Mouse (Mus musculus) kidney, embryonic 14.5 days (tissue): ENCODE data around the gene Grm1. TPM values are rescaled to one million over a fixed set of nuclear protein-coding genes. Genes with fewer than 3 reads are reported as not detected.
A peak's percentile ranks its signal among the peaks of the same experiment; 100 is the strongest.

Experiments used
- ATAC-seq: fragments of 200-750 bp; cut with Nextera tagmentation; 2 replicates; pipeline ENCODE4 v1.8.0; 2017; ENCODE audit warnings: moderate number of reproducible peaks, mild to moderate bottlenecking, moderate TSS enrichment, moderate library complexity; ENCODE audit not compliant: low FRiP score, low TSS enrichment
- H3K27ac ChIP-seq: fragments of 300-500 bp; sonication (generic); 2 replicates; pipeline ENCODE4 v1.5.1; 2014; ENCODE audit warnings: low read depth, mild to moderate bottlenecking, low read length, moderate library complexity, mixed read lengths
- H3K27me3 ChIP-seq: fragments of 300-500 bp; sonication (generic); 2 replicates; pipeline ENCODE4 v1.6.1; 2014; ENCODE audit warnings: mild to moderate bottlenecking, low read length; ENCODE audit not compliant: control insufficient read depth, insufficient read depth
- H3K36me3 ChIP-seq: fragments of 300-500 bp; sonication (generic); 2 replicates; pipeline ENCODE4 v1.6.1; 2014; ENCODE audit warnings: low read length, mixed read lengths; ENCODE audit not compliant: control insufficient read depth, insufficient read depth
- H3K4me1 ChIP-seq: fragments of 300-500 bp; sonication (generic); 2 replicates; pipeline ENCODE4 v1.6.1; 2014; ENCODE audit warnings: low read length, mixed read lengths; ENCODE audit not compliant: control insufficient read depth, insufficient read depth
- H3K4me2 ChIP-seq: fragments of 300-500 bp; sonication (generic); replicated peaks from 2 replicates; pipeline ENCODE4 v1.6.1; 2014; ENCODE audit warnings: low read depth, mild to moderate bottlenecking, low read length
- H3K4me3 ChIP-seq: fragments of 300-500 bp; sonication (generic); 2 replicates; pipeline ENCODE4 v1.5.1; 2014; ENCODE audit warnings: mild to moderate bottlenecking, low read length
- H3K9ac ChIP-seq: fragments of 300-500 bp; sonication (generic); 2 replicates; pipeline ENCODE4 v1.6.1; 2014; ENCODE audit warnings: low read depth, mild to moderate bottlenecking, low read length, moderate library complexity
- H3K9me3 ChIP-seq: fragments of 300-500 bp; sonication (generic); 2 replicates; pipeline ENCODE4 v1.6.1; 2016; ENCODE audit warnings: low read length; ENCODE audit not compliant: control insufficient read depth
- WGBS: fragments of 180-500 bp; shearing (Covaris S2); extraction: QIAGEN DNeasy Blood & Tissue Kit; methylation state at CpG from one replicate; pipeline ENCODE4 v1.1.7; 2014; 5-methylcytosine and 5-hydroxymethylcytosine counted together
- polyA plus RNA-seq: library from polyadenylated mRNA; unstranded; fragments of >200 nt; fragmentation: Nextera tagmentation; extraction: Ambion mirVana; gene quantifications from 2 replicates; pipeline ENCODE4 v1.2.1, GENCODE M21; 2014

Grm1 gene
- not detected in 2 replicates for polyA plus RNA-seq

DNA sequence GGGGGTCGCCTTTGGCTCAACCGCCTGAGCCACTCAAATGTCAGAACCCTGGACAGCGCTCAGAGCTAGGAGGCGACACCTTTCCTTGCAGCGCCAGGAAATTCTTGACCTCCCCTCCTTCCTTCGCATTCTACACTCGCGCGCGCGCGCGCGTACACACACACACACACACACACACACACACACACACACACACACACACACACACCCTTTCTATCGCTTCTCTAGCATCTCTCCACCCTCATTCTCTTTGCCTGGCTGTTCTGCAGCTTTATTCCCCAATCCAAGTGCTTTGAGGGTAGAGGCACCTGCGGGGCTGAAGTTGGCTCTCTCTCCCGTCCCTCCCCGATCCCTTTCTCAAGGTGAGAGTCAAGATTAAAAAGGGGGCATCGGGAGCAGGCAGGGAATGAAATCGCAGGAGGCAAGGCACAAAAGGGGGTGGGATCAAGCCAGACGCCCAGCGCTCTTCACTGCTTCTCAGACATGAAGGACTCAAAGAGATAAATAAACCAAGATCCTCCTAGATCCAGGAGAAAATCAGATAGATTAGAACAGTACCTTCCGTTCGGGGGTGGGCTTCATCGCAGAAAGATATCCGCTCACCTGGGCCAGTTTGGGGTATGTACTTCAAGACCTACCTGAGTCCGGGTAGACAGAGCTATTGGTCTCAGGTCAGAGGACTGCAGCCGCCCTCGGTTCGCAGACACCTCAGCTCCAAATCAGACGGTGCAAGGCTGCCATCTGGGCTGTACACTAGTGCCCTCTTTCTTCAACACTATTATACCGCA is at the start of gene Grm1:
Gene Grm1, minus strand, starts transcription at position 746 of the 788 bp plus-strand sequence.
- Histone ChIP-seq H3K4me2 (no peak within 1 kb of the TSS), H3K36me3 (no peaks in the 10 kb centered on the region), H3K27me3 (peaks cover 29% of the 10 kb centered on the region), H3K4me3 (no peak within 1 kb of the TSS), H3K9me3 (no peaks in the 10 kb centered on the region), H3K27ac (no peak within 1 kb of the TSS), H3K4me1 (no peaks in the 10 kb centered on the region), H3K9ac (no peak within 1 kb of the TSS)
- WGBS, result 1% methylated on average over 31 of the region's 32 CpGs
- ATAC-seq, result peak; percentile 86; the same call in 1 of the 2 replicates

- H3K27me3 ChIP-seq, result no peaks in the 10 kb centered on the region
- H3K4me2 ChIP-seq, result no peak overlapping the region
- no peak overlapping the region for H3K4me3 ChIP-seq
- WGBS, result 97% methylated on average over 2 of the region's 2 CpGs
- no peak overlapping the region for H3K9ac ChIP-seq
- ATAC-seq, result no peak
- H3K27ac ChIP-seq, result no peak overlapping the region
- no peaks in the 10 kb centered on the region for H3K4me1 ChIP-seq
- H3K9me3 ChIP-seq, result no peaks in the 10 kb centered on the region
- no peaks in the 10 kb centered on the region for H3K36me3 ChIP-seq
Observed at GRCm38 (mm10) chr10:11121781-11122180, 39.6 kb upstream of the Grm1 start.

GRCm38 (mm10) chr10:11098475-11099044 is 16.4 kb upstream of the Grm1 start:
- Histone ChIP-seq H3K9ac (no peak overlapping the region), H3K27ac (no peak overlapping the region), H3K4me3 (no peak overlapping the region), H3K4me2 (no peak overlapping the region), H3K27me3 (no peaks in the 10 kb centered on the region), H3K4me1 (no peaks in the 10 kb centered on the region), H3K9me3 (no peaks in the 10 kb centered on the region), H3K36me3 (no peaks in the 10 kb centered on the region)
- no peak for ATAC-seq
- 88% methylated on average over 4 of the region's 4 CpGs for WGBS

DNA sequence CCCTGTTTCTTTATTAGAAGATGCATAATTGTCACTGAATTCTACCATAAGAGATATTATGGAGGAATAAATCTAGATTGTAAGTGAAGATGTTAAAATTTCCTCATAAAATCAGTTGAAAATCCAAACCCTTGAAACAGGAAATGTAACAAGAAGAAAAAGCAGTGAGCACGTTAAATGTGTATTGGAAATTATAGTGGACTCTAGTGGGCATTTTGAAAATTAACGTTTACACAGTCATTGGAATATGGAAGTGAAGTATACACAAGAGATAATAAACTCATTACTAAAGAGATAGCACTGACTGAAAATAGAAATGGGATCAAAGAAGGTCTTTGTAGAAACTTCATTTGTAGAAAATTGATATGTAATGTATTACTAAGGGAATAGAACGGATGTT is 4.2 kb upstream of the Grm1 start:
- H3K4me1 ChIP-seq, result no peaks in the 10 kb centered on the region
- H3K4me3 ChIP-seq, result no peak overlapping the region
- H3K9me3 ChIP-seq, result no peaks in the 10 kb centered on the region
- H3K9ac ChIP-seq, result no peak overlapping the region
- no peak overlapping the region for H3K27ac ChIP-seq
- WGBS, result 94% methylated on average over 3 of the region's 3 CpGs
- no peak overlapping the region for H3K4me2 ChIP-seq
- H3K36me3 ChIP-seq, result no peaks in the 10 kb centered on the region
- peaks cover 7% of the 10 kb centered on the region for H3K27me3 ChIP-seq
- no peak for ATAC-seq

GRCm38 (mm10) chr10:11080725-11081610 is 1.2 kb downstream of the Grm1 start:
- no peak for ATAC-seq
- Histone ChIP-seq H3K36me3 (no peaks in the 10 kb centered on the region), H3K4me3 (no peak overlapping the region), H3K9ac (no peak overlapping the region), H3K4me1 (no peaks in the 10 kb centered on the region), H3K4me2 (no peak overlapping the region), H3K27ac (no peak overlapping the region), H3K27me3 (peaks cover 29% of the 10 kb centered on the region), H3K9me3 (no peaks in the 10 kb centered on the region)
- WGBS, result 10% methylated on average over 25 of the region's 25 CpGs

- H3K9me3 ChIP-seq, result no peaks in the 10 kb centered on the region
- peaks cover 29% of the 10 kb centered on the region for H3K27me3 ChIP-seq
- no peaks in the 10 kb centered on the region for H3K36me3 ChIP-seq
- ATAC-seq, result no peak
- no peak overlapping the region for H3K9ac ChIP-seq
- H3K4me1 ChIP-seq, result no peaks in the 10 kb centered on the region
- H3K27ac ChIP-seq, result no peak overlapping the region
- H3K4me3 ChIP-seq, result no peak overlapping the region
- whole genome bisulfite sequencing, result 10% methylated on average over 33 of the region's 33 CpGs
- H3K4me2 ChIP-seq, result no peak overlapping the region
Observed at GRCm38 (mm10) chr10:11080013-11080724, 2.0 kb downstream of the Grm1 start.

DNA sequence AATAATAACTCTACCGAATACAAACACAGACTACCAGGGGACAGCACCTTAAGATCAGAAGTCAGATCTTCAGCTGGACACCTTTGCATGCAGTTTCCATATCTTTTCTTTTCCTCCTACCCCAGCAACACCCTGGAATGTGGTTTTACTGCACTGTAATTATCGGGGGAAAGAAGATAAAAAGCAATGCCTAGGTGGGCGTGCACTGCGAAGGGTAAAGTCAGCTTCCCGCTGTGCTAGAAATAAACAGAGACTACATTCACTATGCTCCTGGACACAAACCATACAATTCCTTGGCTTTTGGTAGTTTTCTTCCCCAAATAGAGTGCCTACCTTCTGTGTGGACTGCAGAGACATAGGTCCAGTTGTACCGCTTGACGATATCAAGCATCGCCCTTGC is 2.6 kb downstream of the Grm1 start:
- H3K9me3 ChIP-seq, result no peaks in the 10 kb centered on the region
- H3K4me3 ChIP-seq, result no peak overlapping the region
- no peak for ATAC-seq
- no peak overlapping the region for H3K4me2 ChIP-seq
- H3K27ac ChIP-seq, result no peak overlapping the region
- no peak overlapping the region for H3K9ac ChIP-seq
- no peaks in the 10 kb centered on the region for H3K4me1 ChIP-seq
- H3K27me3 ChIP-seq, result peaks cover 29% of the 10 kb centered on the region
- H3K36me3 ChIP-seq, result no peaks in the 10 kb centered on the region
- 71% methylated on average over 8 of the region's 8 CpGs for WGBS

GRCm38 (mm10) chr10:11065136-11065535 is 17.0 kb downstream of the Grm1 start:
- H3K27ac ChIP-seq, result no peak overlapping the region
- 79% methylated on average over 2 of the region's 2 CpGs for WGBS
- H3K4me1 ChIP-seq, result no peaks in the 10 kb centered on the region
- H3K9ac ChIP-seq, result no peak overlapping the region
- no peak for ATAC-seq
- H3K4me3 ChIP-seq, result no peak overlapping the region
- no peak overlapping the region for H3K4me2 ChIP-seq
- no peaks in the 10 kb centered on the region for H3K27me3 ChIP-seq
- H3K36me3 ChIP-seq, result no peaks in the 10 kb centered on the region
- no peaks in the 10 kb centered on the region for H3K9me3 ChIP-seq
